Mouse (Mus musculus): ENCODE measurements around the gene Hes2. TPM values are rescaled to one million over a fixed set of nuclear protein-coding genes. Genes with fewer than 3 reads are reported as not detected.
A peak's percentile ranks its signal among the peaks of the same experiment; 100 is the strongest.

Hes2 gene
- polyA plus RNA-seq, 1 experiment: 6.2 TPM

DNA sequence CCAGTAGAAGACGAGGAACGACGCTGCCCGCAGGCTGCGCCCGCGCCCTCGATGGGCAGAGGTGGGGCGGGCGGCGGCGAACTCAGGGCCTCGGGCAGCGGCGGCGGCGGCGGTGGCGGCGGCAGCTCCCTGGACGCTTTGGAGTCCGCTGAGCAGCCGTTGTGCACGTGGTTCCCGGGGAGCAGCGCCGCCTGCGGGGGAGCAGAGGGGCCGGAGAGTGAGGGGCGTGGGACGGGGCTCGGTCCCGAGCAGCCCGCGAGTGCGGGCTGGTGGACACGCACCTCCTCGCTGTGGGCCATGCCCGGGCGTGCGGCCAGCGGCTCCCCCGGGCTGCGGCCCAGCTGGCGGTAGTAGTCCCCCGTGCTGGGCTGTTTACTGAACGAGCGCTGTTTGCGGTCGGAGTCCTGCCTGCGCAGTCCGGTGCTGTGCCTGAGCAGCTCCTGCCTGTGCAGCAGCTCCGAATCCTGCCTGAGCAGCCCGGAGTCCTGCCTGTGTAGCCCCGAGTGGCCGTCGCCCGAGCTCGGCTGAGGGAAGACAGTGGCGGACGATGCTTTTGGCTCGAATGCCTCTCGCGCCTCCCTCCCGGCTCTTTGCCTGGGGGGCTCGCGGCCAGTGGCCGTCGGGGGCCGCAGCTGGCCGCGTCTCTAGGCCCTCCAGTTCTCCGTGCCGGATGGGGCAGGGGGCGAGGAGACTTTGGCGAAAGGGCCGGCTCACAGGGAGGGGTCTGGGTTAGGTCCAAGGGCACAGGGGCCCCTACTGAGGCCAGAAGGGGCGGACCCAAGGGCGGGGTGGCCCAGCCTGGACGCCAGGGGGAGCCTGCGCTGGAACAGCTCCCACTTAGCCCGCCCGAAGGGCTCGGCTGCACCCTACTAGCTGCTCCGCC lies 27.7 kb upstream of the Hes2 start:
- WGBS: under 1% methylated on average over 80 of the region's 85 CpGs
- H3K4me3 ChIP-seq (replicated peaks; ENCODE audit: extremely low read depth, low read depth, low read length): peak overlapping the region; percentile 0
- TF ChIP-seq CTCF (IDR thresholded peaks at IDR 0.05; ENCODE audit: insufficient read depth, low read length) (0 out of 2 replicates have a peak, but pooled peaks have one; percentile 7), POLR2A (IDR thresholded peaks at IDR 0.05; ENCODE audit: borderline replicate concordance, extremely low read depth, low read depth, low read length) (no peak)
- peak; percentile 55 for DNase-seq
- peaks cover 6% of the 10 kb centered on the region; the same call in 1 of the 2 replicates for H3K4me1 ChIP-seq (ENCODE audit: control insufficient read depth, insufficient read depth, low read length)

DNA sequence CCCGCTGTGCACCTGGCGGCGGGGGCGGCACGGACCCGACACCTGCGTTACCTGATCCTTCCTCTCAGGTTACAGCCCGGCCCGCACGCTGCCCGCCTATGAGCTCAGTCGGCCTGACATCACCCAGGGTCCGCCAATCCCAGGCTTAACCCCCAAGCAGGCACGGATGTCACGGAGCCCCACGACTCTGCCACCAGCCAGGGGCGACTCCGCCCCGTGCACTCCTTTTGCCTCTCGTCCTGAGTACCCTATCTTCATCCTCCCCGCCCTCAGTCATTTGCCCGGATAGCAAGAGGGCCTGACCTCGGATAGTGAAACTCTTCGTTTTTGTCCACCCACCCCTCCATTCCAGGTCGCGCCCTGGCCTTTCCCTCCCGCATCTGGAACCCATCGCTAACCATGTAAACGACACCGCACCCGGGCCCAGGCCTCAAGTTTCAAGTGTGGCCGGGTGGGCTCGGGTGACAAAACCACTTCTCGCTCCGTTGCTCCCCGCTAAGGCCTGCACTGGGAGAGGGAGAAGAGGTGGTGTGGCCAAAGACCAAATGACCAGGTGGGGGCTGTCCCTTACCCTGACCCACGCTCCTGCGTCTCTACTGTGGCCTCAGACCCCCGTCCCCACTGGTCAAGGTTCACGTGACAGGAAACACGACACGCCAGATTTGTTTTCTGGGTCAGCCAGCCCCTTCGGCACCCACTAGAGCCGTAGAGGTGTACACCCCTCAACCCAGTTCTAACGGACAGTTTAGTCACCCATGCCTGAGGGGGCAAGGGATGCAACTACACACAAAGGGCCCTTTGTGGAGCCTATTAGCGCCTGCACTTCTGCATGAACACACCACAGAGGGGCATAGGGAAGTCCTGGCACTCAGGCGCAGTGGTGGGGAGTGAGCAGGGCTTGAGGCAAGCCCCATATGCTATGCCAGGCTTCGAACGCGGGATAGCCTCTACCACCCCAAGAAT lies 26.6 kb upstream of the Hes2 start:
- DNase-seq: no peak
- TF ChIP-seq POLR2A (IDR thresholded peaks at IDR 0.05; ENCODE audit: borderline replicate concordance, extremely low read depth, low read depth, low read length) (no peak), CTCF (IDR thresholded peaks at IDR 0.05; ENCODE audit: insufficient read depth, low read length) (no peak)
- 14% methylated on average over 50 of the region's 50 CpGs for WGBS
- H3K4me1 ChIP-seq (ENCODE audit: control insufficient read depth, insufficient read depth, low read length): 0 out of 2 replicates have a peak, but pooled peaks cover 3% of the 10 kb centered on the region
- H3K4me3 ChIP-seq (replicated peaks; ENCODE audit: extremely low read depth, low read depth, low read length): no peak overlapping the region

DNA sequence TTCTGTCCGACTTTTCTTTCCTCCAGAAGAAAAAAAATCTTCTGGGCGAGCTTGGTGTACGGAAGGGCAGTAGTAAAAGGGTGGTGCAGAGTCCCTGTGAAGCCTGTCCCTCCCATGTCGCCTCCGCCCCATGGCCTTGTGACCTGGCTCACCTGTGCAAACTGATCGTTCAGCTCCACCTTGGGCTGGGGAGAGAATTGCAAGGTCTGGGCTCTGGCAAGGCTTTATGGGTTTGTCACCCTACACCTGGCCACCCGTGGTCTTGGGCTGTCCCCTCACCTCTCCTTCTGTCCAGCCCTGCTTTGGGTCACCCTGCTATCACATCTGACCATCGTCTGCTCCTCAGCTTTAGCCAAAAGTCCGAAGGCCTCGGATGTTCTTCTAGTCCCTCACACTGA lies 25.9 kb upstream of the Hes2 start:
- 0 out of 2 replicates have a peak, but pooled peaks cover 3% of the 10 kb centered on the region for H3K4me1 ChIP-seq (ENCODE audit: control insufficient read depth, insufficient read depth, low read length)
- WGBS: 60% methylated on average over 10 of the region's 10 CpGs
- H3K4me3 ChIP-seq (replicated peaks; ENCODE audit: extremely low read depth, low read depth, low read length): no peak overlapping the region
- DNase-seq: no peak
- TF ChIP-seq POLR2A (IDR thresholded peaks at IDR 0.05; ENCODE audit: borderline replicate concordance, extremely low read depth, low read depth, low read length) (no peak), CTCF (IDR thresholded peaks at IDR 0.05; ENCODE audit: insufficient read depth, low read length) (no peak)

DNA sequence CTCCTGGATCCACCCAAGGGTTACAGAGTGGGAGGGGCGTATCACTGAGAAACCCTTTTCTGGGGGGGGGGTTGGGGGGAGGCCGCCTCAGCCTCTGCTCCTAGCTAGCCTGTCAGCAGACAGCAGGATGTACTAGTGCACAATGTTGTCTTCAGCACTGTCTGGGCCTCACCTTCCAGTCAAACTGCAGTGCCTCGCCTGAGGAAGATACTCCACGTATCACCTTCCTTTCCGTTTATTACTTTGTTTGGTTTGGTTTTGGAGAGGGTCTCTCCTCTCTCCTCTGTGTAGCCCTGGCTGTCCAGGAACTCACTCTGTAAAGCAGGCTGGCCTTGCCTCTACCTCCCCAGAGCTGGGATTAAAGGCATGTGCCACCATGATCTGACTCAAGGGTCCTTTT lies 25.5 kb upstream of the Hes2 start:
- H3K4me1 ChIP-seq (ENCODE audit: control insufficient read depth, insufficient read depth, low read length): peaks cover 3% of the 10 kb centered on the region; the same call in 1 of the 2 replicates
- H3K4me3 ChIP-seq (replicated peaks; ENCODE audit: extremely low read depth, low read depth, low read length): no peak overlapping the region
- DNase-seq: no peak
- WGBS: 67% methylated on average over 5 of the region's 5 CpGs
- TF ChIP-seq POLR2A (IDR thresholded peaks at IDR 0.05; ENCODE audit: borderline replicate concordance, extremely low read depth, low read depth, low read length) (no peak), CTCF (IDR thresholded peaks at IDR 0.05; ENCODE audit: insufficient read depth, low read length) (no peak)

DNA sequence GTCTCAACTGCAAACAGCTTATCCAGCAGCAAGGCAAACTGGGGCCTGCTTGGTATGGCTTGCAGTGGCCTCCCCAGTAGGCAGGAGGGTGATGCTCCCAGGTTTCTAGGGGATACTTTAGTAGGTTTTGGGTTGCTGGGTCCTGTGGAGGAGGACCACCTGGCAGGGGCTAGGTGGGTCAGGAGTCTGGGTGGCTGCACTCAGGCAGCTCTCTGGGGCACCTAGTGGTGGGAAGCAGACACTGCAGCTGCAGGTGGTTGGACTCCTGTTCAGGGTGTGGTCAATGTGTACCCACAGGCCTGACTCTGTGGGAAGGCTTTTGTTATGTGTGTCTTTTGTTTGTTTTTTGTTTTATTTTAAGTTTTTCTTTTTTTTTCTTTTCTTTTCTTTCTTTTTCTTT lies 24.2 kb upstream of the Hes2 start:
- DNase-seq: no peak
- peaks cover 10% of the 10 kb centered on the region; the same call in 1 of the 2 replicates for H3K4me1 ChIP-seq (ENCODE audit: control insufficient read depth, insufficient read depth, low read length)
- TF ChIP-seq CTCF (IDR thresholded peaks at IDR 0.05; ENCODE audit: insufficient read depth, low read length): peak; percentile 81
- no peak for TF ChIP-seq POLR2A (IDR thresholded peaks at IDR 0.05; ENCODE audit: borderline replicate concordance, extremely low read depth, low read depth, low read length)
- no peak overlapping the region for H3K4me3 ChIP-seq (replicated peaks; ENCODE audit: extremely low read depth, low read depth, low read length)

DNA sequence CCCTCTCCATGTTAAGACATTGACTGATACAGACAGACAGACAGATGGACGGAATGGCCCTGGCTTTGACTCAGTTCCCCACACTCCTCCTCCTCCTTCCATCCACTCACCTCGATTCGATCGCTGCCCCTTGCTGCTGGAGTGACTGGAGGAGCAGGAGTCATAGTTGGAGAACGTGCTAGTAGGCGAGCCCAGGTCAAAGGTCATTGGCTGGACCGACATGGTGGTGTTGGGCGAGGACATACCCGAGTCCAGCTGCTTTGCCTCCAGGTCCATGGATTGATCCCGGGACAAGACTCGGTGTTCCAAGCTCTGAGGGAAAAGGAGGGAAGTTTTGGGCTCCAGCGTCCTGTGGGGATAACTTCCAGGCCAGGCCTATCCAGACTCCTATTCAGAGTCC lies 23.3 kb upstream of the Hes2 start:
- DNase-seq: no peak
- 83% methylated on average over 12 of the region's 12 CpGs for WGBS
- Histone ChIP-seq H3K4me3 (replicated peaks; ENCODE audit: extremely low read depth, low read depth, low read length) (no peak overlapping the region), H3K4me1 (ENCODE audit: control insufficient read depth, insufficient read depth, low read length) (peaks cover 10% of the 10 kb centered on the region; the same call in 1 of the 2 replicates)
- TF ChIP-seq CTCF (IDR thresholded peaks at IDR 0.05; ENCODE audit: insufficient read depth, low read length) (no peak), POLR2A (IDR thresholded peaks at IDR 0.05; ENCODE audit: borderline replicate concordance, extremely low read depth, low read depth, low read length) (no peak)

DNA sequence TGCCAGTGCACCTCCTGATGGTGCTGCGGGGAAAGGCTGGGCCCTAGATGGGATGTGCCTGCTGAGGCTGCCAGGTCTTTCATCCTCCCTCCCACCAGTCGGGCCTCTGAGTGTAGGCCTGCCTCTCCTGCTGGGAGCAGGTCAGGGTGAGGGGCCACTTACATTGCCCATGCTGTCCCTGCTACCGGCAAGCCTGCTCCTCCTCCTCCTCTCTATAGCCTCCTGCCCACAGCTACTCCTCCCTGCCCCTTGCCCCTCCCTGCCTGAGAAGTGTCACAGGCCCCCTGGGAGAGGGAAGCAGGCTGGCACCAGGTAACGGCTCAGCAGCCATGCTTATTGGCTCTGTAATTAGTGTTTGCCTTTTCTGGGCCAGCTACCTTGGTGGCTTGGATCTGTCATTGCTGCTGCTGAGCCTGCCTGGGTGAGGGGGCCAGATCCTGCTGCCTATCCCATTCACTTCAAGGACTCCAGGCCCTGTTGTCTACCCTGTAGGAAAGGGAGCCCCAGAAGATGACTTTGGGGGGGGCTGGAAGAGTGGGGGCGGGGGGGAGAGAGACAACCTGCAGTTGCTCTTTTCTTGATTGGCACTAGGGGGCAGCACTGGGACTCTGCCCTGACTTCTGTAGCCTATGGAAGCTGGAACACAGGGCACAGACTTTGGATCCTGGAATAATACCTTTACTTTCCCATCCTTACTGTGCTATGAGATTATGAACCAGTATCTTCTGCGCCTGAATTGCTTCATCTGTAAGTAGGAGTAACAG lies 22.4 kb upstream of the Hes2 start:
- TF ChIP-seq CTCF (IDR thresholded peaks at IDR 0.05; ENCODE audit: insufficient read depth, low read length) (peak; percentile 68), POLR2A (IDR thresholded peaks at IDR 0.05; ENCODE audit: borderline replicate concordance, extremely low read depth, low read depth, low read length) (no peak)
- Histone ChIP-seq H3K4me1 (ENCODE audit: control insufficient read depth, insufficient read depth, low read length) (peaks cover 10% of the 10 kb centered on the region; the same call in 1 of the 2 replicates), H3K4me3 (replicated peaks; ENCODE audit: extremely low read depth, low read depth, low read length) (no peak overlapping the region)
- DNase-seq: no peak
- whole genome bisulfite sequencing: 53% methylated on average over 6 of the region's 6 CpGs

DNA sequence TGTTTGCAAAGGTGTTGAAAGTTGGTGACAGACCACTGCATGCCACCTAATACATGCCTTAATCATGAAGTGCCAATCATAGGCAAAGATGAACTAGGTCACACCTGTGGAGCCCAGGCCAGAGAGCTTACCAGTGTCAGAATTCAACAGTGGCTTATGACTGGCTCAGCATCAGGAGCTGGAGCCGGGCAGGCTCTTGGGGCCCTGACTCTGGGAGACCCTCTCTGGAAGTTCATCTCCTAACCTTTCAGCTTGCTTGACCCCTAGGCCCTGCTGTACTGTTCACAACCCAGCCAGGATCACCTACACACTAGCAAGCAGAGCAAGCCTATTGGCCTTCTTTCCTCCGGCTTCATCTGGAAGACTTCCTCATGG lies 21.8 kb upstream of the Hes2 start:
- DNase-seq: no peak
- Histone ChIP-seq H3K4me1 (ENCODE audit: control insufficient read depth, insufficient read depth, low read length) (peaks cover 8% of the 10 kb centered on the region; the same call in 1 of the 2 replicates), H3K4me3 (replicated peaks; ENCODE audit: extremely low read depth, low read depth, low read length) (no peak overlapping the region)
- WGBS: 91% methylated on average over 2 of the region's 2 CpGs
- TF ChIP-seq POLR2A (IDR thresholded peaks at IDR 0.05; ENCODE audit: borderline replicate concordance, extremely low read depth, low read depth, low read length): no peak
- no peak for TF ChIP-seq CTCF (IDR thresholded peaks at IDR 0.05; ENCODE audit: insufficient read depth, low read length)

Measured in lung, adult 2 months (tissue).